Mouse (Mus musculus): ENCODE results near the gene Fgfr2.

Gene Fgfr2

GRCm38 (mm10) chr7:132599071-132599975 lies 523.8 kb downstream of the Fgfr2 start, which contains the start of gene Nkx1-2:
Gene Nkx1-2, minus strand, starts transcription at chr7:132599637.
- no peak for DNase-seq (ENCODE audit: low read depth in 1 of 2, low spot score in 2 of 2)

GRCm38 (mm10) chr7:132597251-132598041 lies 525.7 kb downstream of the Fgfr2 start:
- no peak for DNase-seq (ENCODE audit: low read depth in 1 of 2, low spot score in 2 of 2)

GRCm38 (mm10) chr7:132596557-132597250 lies 526.4 kb downstream of the Fgfr2 start:
- DNase-seq (ENCODE audit: low read depth in 1 of 2, low spot score in 2 of 2), result no peak

GRCm38 (mm10) chr7:132595787-132596186 lies 527.4 kb downstream of the Fgfr2 start:
- no peak for DNase-seq (ENCODE audit: low read depth in 1 of 2, low spot score in 2 of 2)

- DNase-seq (ENCODE audit: low read depth in 1 of 2, low spot score in 2 of 2), result no peak
Observed at GRCm38 (mm10) chr7:132594325-132594724, 528.8 kb downstream of the Fgfr2 start.

GRCm38 (mm10) chr7:132593762-132594161 lies 529.4 kb downstream of the Fgfr2 start:
- DNase-seq (ENCODE audit: low read depth in 1 of 2, low spot score in 2 of 2), result no peak

GRCm38 (mm10) chr7:132589610-132590009 lies 533.5 kb downstream of the Fgfr2 start:
- DNase-seq (ENCODE audit: low read depth in 1 of 2, low spot score in 2 of 2), result no peak

GRCm38 (mm10) chr7:132587167-132587566 lies 536.0 kb downstream of the Fgfr2 start:
- no peak for DNase-seq (ENCODE audit: low read depth in 1 of 2, low spot score in 2 of 2)

- no peak for DNase-seq (ENCODE audit: low read depth in 1 of 2, low spot score in 2 of 2)
Observed at GRCm38 (mm10) chr7:132585695-132586491, 537.3 kb downstream of the Fgfr2 start.

GRCm38 (mm10) chr7:132581441-132581840 lies 541.7 kb downstream of the Fgfr2 start:
- DNase-seq (ENCODE audit: low read depth in 1 of 2, low spot score in 2 of 2), result no peak

- no peak for DNase-seq (ENCODE audit: low read depth in 1 of 2, low spot score in 2 of 2)
Observed at GRCm38 (mm10) chr7:132580511-132580910, 542.6 kb downstream of the Fgfr2 start.

- no peak for DNase-seq (ENCODE audit: low read depth in 1 of 2, low spot score in 2 of 2)
Observed at GRCm38 (mm10) chr7:132576891-132577290, 546.3 kb downstream of the Fgfr2 start.

- peak; percentile 68 to 88 for DNase-seq (ENCODE audit: low read depth in 1 of 2, low spot score in 2 of 2)
Observed at GRCm38 (mm10) chr7:132576116-132576650, 547.0 kb downstream of the Fgfr2 start, which contains the start of gene Oat. Gene Oat, minus strand, starts transcription at chr7:132576398.

- DNase-seq (ENCODE audit: low read depth in 1 of 2, low spot score in 2 of 2), result peak; percentile 61 to 77
Observed at GRCm38 (mm10) chr7:132575623-132576022, 547.5 kb downstream of the Fgfr2 start.

GRCm38 (mm10) chr7:132574646-132575045 lies 548.5 kb downstream of the Fgfr2 start:
- no peak for DNase-seq (ENCODE audit: low read depth in 1 of 2, low spot score in 2 of 2)

- DNase-seq (ENCODE audit: low read depth in 1 of 2, low spot score in 2 of 2), result no peak
Observed at GRCm38 (mm10) chr7:132573205-132573604, 549.9 kb downstream of the Fgfr2 start.

- DNase-seq (ENCODE audit: low read depth in 1 of 2, low spot score in 2 of 2), result no peak
Observed at GRCm38 (mm10) chr7:132572738-132573137, 550.4 kb downstream of the Fgfr2 start.

GRCm38 (mm10) chr7:132571481-132571880 lies 551.7 kb downstream of the Fgfr2 start:
- no peak for DNase-seq (ENCODE audit: low read depth in 1 of 2, low spot score in 2 of 2)

GRCm38 (mm10) chr7:132570071-132570470 lies 553.1 kb downstream of the Fgfr2 start:
- no peak for DNase-seq (ENCODE audit: low read depth in 1 of 2, low spot score in 2 of 2)

- DNase-seq (ENCODE audit: low read depth in 1 of 2, low spot score in 2 of 2), result peak; percentile 5 to 45
Observed at GRCm38 (mm10) chr7:132568817-132569216, 554.3 kb downstream of the Fgfr2 start.

All from monocyte, adult 2 months (primary cell).